Mouse (Mus musculus) neural tube, postnatal 0 days (tissue): ENCODE results near the gene Ppfia1. TPM values are rescaled to one million over a fixed set of nuclear protein-coding genes. Genes with fewer than 3 reads are reported as not detected.

Experiments used
- polyA plus RNA-seq: library from polyadenylated mRNA; unstranded; fragments of >200 nt; fragmentation: Nextera tagmentation; extraction: Ambion mirVana; gene quantifications from 2 replicates; pipeline ENCODE4 v1.2.1, GENCODE M21; 2015

Gene Ppfia1
- 17.0 and 21.3 TPM in 2 replicates for polyA plus RNA-seq

DNA sequence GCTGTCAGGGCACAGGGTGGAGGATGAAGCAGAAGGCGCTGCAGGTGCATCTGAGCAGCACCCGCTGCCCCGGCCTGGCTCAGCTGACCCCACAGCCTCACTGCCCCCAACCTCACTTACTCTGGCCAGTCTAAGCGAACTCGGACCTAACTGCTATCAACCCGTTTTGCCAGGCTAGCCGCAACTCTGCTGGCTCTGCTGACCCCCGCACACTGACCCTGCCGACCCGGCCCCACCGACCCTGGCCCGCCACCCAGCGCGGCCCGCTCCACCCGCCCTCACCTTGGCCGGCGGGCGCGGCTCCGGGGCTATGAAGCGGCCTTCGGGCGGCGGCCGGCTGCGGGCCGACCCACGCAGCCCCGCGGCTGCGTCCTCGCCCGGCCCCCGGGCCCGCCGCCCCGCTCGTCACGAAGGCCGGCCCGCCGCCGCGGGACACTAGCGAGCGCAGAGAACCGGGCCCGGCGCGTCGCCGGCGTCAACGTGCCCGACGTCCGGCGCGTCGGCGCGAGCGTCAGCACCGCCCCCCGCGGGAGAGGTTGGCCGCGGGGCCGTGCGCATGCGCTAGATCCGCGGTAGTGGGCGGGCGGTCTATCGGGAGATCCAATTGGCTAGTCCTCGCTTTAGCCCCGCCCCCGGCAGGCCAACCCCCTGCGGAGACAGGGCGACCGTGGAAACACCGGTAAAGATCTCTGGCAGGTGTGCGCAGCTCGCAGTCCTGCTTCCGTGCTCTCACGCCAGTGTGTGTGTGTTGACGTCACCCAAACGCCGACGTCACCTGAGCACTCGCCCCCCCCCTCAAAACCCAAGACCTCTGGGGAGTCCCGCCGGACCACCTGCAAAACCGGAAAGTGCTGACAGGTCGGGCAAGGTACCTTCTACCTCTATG lies at the start of gene Ppfia1:
TSS of gene Ppfia1 (minus strand) at position 493 of the 886 bp plus-strand sequence.

DNA sequence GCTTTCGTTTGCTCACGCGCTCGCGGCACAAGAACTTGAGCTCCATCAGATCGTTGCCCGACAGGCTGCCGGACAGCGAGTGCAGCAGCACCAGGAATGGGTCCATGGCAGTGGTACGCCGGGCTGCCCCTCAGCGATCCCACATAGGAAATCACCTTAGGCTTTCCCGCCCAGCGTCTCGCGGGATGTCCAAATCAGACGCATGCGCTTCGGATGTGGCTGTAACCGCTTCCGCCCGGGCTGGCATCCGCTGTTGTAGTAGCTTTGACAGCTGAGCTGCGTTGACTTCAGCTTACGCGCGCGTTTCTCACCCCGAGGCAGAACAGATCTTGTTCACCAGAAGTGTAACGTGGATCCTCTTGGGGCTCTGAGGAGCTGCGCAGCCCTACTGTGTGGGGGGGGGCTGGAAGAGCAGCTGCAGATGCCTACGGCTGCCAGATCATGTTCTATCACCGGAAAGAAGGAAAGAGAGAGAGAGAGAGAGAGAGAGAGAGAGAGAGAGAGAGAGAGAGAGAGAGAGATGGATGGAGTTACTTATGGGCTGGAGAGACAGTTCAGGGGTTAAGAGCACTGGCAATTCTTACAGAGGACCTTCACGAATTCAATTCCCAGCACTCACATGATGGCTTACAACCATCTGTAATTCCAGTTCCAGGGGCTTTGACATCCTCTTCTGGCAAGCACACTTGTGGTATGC lies 28.9 kb upstream of the Ppfia1 start, which contains the start of gene Fadd:
TSS of gene Fadd (minus strand) at position 180 of the 697 bp plus-strand sequence.

DNA sequence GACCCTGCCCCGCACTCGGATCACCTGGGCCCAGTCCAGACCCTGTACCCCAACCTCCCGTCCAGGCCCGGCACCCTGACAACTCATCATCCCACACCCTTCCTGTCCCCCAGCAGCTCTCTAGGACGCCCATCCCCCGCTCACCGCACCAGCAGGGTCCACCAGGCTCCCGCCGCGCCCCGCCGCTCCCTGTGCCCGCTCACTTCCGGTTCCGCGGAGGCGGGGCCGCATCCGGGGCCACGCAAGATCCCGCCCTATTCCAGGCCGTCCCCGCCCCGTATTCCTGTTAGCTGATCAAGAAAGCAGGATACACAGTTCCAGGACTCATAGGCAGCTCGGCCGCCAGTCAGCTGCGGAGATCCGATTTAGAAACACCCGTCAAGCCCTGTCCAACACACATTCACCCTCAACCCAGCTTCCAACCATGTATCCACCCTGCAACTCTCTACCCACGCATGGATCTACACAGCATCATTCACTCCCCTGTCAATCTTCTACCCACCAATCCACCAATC lies 82.9 kb downstream of the Ppfia1 start, which contains the start of gene Cttn:
TSS of gene Cttn (minus strand) at position 465 of the 515 bp plus-strand sequence.

Other genes with a start within 250 kb of the Ppfia1 start
- 124 and 133 TPM in 2 replicates for gene Cttn, start 82.7 kb downstream of the Ppfia1 start, polyA plus RNA-seq
- 4.4 and 4.9 TPM in 2 replicates for gene Fadd, start 28.7 kb upstream of the Ppfia1 start, polyA plus RNA-seq
- 4.9 and 5.2 TPM in 2 replicates for gene Ano1, start 198.2 kb upstream of the Ppfia1 start, polyA plus RNA-seq